Mouse (Mus musculus): ENCODE results near the gene Tbc1d7. TPM values are rescaled to one million over a fixed set of nuclear protein-coding genes. Genes with fewer than 3 reads are reported as not detected.

Gene Tbc1d7
- polyA plus RNA-seq, 1 experiment from 2014 or later, result 12.9 TPM

DNA sequence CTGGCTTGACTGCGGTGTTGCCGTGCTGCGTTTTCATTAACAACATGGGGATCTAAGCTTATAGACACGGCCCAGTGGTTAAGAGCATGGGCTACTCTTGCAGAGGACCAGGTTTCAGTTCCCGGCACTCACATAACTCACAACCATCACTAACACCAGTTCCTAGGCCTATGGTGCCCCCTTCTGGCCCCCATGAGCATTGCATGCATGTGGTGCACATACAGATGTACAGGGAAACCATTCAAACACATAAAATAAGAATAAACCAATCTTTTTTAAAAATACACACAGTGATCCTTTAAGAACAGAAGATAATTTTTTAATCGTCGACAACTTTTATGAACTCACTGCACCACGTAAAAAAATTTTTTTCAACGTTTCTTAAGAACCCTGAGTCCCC lies 66.8 kb downstream of the Tbc1d7 start:
- H3K27me3 ChIP-seq (ENCODE audit: insufficient read depth, low read length), result no peaks in the 10 kb centered on the region
- ATAC-seq (no peak), DNase-seq (no peak)
- no peaks in the 10 kb centered on the region for H3K9me3 ChIP-seq (ENCODE audit: low read length)
- no peaks in the 10 kb centered on the region for H3K36me3 ChIP-seq (replicated peaks; ENCODE audit: insufficient read depth, low read length)
- WGBS (ENCODE audit: insufficient replicate concordance), result 91% methylated on average over 9 of the region's 9 CpGs
- no peak overlapping the region for H3K4me3 ChIP-seq (ENCODE audit: low read depth, low read length)
- H3K9ac ChIP-seq (replicated peaks), result no peak overlapping the region
- no peak for TF ChIP-seq EP300 (IDR thresholded peaks at IDR 0.05; ENCODE audit: low read depth)
- no peak for TF ChIP-seq CTCF (IDR thresholded peaks at IDR 0.05; ENCODE audit: low read depth)
- H3K4me2 ChIP-seq (ENCODE audit: low read depth, low read length), result no peak overlapping the region
- no peak overlapping the region for H3K27ac ChIP-seq (ENCODE audit: low read depth)
- no peaks in the 10 kb centered on the region for H3K4me1 ChIP-seq (ENCODE audit: insufficient read depth)

DNA sequence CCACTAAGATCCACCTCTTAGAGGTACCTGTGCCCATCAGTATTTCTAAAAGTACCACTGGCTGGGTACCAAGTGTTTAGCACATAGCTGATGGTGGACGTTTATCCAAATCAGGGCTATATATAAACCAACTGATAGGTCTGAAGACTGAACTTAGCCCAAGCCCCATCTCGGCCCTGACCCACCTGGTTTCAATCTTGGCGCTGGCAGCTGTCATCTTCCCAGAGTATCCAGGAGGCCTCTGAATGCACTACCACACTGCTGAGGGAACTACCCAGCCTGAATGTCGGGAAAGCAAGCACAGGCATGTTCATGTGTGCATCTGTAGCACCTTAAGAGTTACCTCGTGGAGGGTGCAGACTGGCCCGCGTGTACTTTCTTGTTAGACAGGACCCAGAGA lies 68.4 kb downstream of the Tbc1d7 start:
- WGBS (ENCODE audit: insufficient replicate concordance), result 72% methylated on average over 7 of the region's 7 CpGs
- no peaks in the 10 kb centered on the region for H3K27me3 ChIP-seq (ENCODE audit: insufficient read depth, low read length)
- ATAC-seq (no peak), DNase-seq (no peak)
- H3K4me1 ChIP-seq (ENCODE audit: insufficient read depth), result no peaks in the 10 kb centered on the region
- TF ChIP-seq EP300 (IDR thresholded peaks at IDR 0.05; ENCODE audit: low read depth) (no peak), CTCF (IDR thresholded peaks at IDR 0.05; ENCODE audit: low read depth) (no peak)
- H3K9ac ChIP-seq (replicated peaks), result no peak overlapping the region
- H3K9me3 ChIP-seq (ENCODE audit: low read length), result no peaks in the 10 kb centered on the region
- no peaks in the 10 kb centered on the region for H3K36me3 ChIP-seq (replicated peaks; ENCODE audit: insufficient read depth, low read length)
- no peak overlapping the region for H3K27ac ChIP-seq (ENCODE audit: low read depth)
- H3K4me2 ChIP-seq (ENCODE audit: low read depth, low read length), result no peak overlapping the region
- no peak overlapping the region for H3K4me3 ChIP-seq (ENCODE audit: low read depth, low read length)

Other genes with a start within 250 kb of the Tbc1d7 start
- gene Gfod1, start 132.7 kb upstream of the Tbc1d7 start, polyA plus RNA-seq (2015; fragmentation: Nextera tagmentation; extraction: Ambion mirVana), result 0.58 and 0.81 TPM in 2 replicates
- gene Sirt5, start 194.0 kb upstream of the Tbc1d7 start, polyA plus RNA-seq (2015; fragmentation: Nextera tagmentation; extraction: Ambion mirVana), result 8.8 and 8.9 TPM in 2 replicates
- 94.2 and 103 TPM in 2 replicates for gene Nol7, start 226.9 kb upstream of the Tbc1d7 start, polyA plus RNA-seq (2015; fragmentation: Nextera tagmentation; extraction: Ambion mirVana)